Mouse (Mus musculus): ENCODE data around the gene Coq6. TPM values are rescaled to one million over a fixed set of nuclear protein-coding genes. Genes with fewer than 3 reads are reported as not detected.
A peak's percentile ranks its signal among the peaks of the same experiment; 100 is the strongest.

Gene Coq6
- polyA plus RNA-seq, 1 experiment: 17.5 TPM

DNA sequence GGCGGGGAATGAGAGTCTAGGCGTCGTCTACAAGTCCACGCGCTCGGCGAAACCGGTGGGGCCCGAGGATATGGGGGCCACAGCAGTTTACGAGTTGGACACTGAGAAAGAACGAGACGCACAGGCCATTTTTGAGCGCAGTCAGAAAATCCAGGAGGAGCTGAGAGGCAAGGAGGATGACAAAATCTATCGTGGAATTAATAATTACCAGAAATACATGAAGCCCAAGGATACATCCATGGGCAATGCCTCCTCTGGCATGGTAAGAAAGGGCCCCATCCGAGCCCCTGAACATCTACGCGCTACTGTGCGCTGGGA lies 56.1 kb downstream of the Coq6 start:
- H3K4me3 ChIP-seq (ENCODE audit: extremely low read depth, insufficient read depth, insufficient read length): peak overlapping the region; percentile 86
- DNase-seq (ENCODE audit: low read depth in 1 of 2, low spot score in 2 of 2): no peak
- H3K27me3 ChIP-seq (ENCODE audit: control insufficient read depth, insufficient read depth, low read length): no peaks in the 10 kb centered on the region
- WGBS: 40% methylated on average over 18 of the region's 18 CpGs
- H3K4me1 ChIP-seq (ENCODE audit: control insufficient read depth, insufficient read depth, insufficient read length): no peaks in the 10 kb centered on the region; the same call in 1 of the 2 replicates
- TF ChIP-seq CTCF (IDR thresholded peaks at IDR 0.05; ENCODE audit: extremely low read depth, insufficient read depth, insufficient read length, insufficient replicate concordance) (no peak), POLR2A (IDR thresholded peaks at IDR 0.05; ENCODE audit: low read depth, low read length) (no peak)
- H3K36me3 ChIP-seq (ENCODE audit: control insufficient read depth, insufficient read depth, low read length): no peaks in the 10 kb centered on the region
- H3K27ac ChIP-seq (ENCODE audit: insufficient read depth, low read length): peak overlapping the region; percentile 79

Other genes with a start within 250 kb of the Coq6 start
- 0.49 and 0.88 TPM in 2 replicates for gene Dnal1, start 247.3 kb upstream of the Coq6 start, polyA plus RNA-seq (2012; rRNA removed)
- gene Pnma1, start 213.2 kb upstream of the Coq6 start, polyA plus RNA-seq (2012; rRNA removed): 0.21 and 0.40 TPM in 2 replicates
- 30.6 and 36.4 TPM in 2 replicates for gene Elmsan1, start 142.8 kb upstream of the Coq6 start, polyA plus RNA-seq (2012; rRNA removed)
- 2.8 and 4.2 TPM in 2 replicates for gene Ptgr2, start 76.4 kb upstream of the Coq6 start, polyA plus RNA-seq (2012; rRNA removed)
- 13.7 and 14.5 TPM in 2 replicates for gene Zfp410, start 44.8 kb upstream of the Coq6 start, polyA plus RNA-seq (2012; rRNA removed)
- 0.27 and 0.32 TPM in 2 replicates for gene Fam161b, start 176 bp downstream of the Coq6 start, polyA plus RNA-seq (2012; rRNA removed)
- 4.4 and 4.6 TPM in 2 replicates for gene Entpd5, start 47.4 kb downstream of the Coq6 start, polyA plus RNA-seq (2012; rRNA removed)
- gene Bbof1, start 47.4 kb downstream of the Coq6 start, polyA plus RNA-seq (2012; rRNA removed): 0.05 TPM in 1 of 2 replicates, not detected in the other
- gene Rnf113a2, start 55.5 kb downstream of the Coq6 start, polyA plus RNA-seq (2012; rRNA removed): 3.3 and 3.6 TPM in 2 replicates
- 2.5 and 2.6 TPM in 2 replicates for gene Aldh6a1, start 89.3 kb downstream of the Coq6 start, polyA plus RNA-seq (2012; rRNA removed)
- 4.5 and 5.9 TPM in 2 replicates for gene Lin52, start 89.8 kb downstream of the Coq6 start, polyA plus RNA-seq (2012; rRNA removed)
- gene Vsx2, start 208.1 kb downstream of the Coq6 start, polyA plus RNA-seq (2012; rRNA removed): not detected in 2 replicates

All from spleen, adult 2 months (tissue).